Mouse (Mus musculus) heart, adult 18-20 months (tissue): ENCODE data around the gene Fbln1. TPM values are rescaled to one million over a fixed set of nuclear protein-coding genes. Genes with fewer than 3 reads are reported as not detected.

Source experiments
- total RNA-seq, 2 experiments: library from RNA; stranded (reverse); gene quantifications; 2 replicates each; pipeline ENCODE4 v1.2.3; 2021

The Fbln1 gene
- total RNA-seq, 2 experiments from 2014 or later, result 54.5 to 74.1 TPM

Other genes with a start within 250 kb of the Fbln1 start
- gene 5031439G07Rik, start 217.4 kb upstream of the Fbln1 start, total RNA-seq, result 10 to 100 TPM; 30.6 to 34.7 TPM
- gene Upk3a, start 188.8 kb upstream of the Fbln1 start, total RNA-seq, result not detected
- 1 to 10 TPM; 7.3 to 8.2 TPM for gene Fam118a, start 177.0 kb upstream of the Fbln1 start, total RNA-seq
- gene Smc1b, start 74.0 kb upstream of the Fbln1 start, total RNA-seq, result not detected
- gene Ribc2, start 73.9 kb upstream of the Fbln1 start, total RNA-seq, result not detected
- gene Atxn10, start 130.3 kb downstream of the Fbln1 start, total RNA-seq, result 10 to 100 TPM; 74.1 to 76.3 TPM